Mouse (Mus musculus) heart, embryonic 11.5 days (tissue): ENCODE results near the gene Dusp5. TPM values are rescaled to one million over a fixed set of nuclear protein-coding genes. Genes with fewer than 3 reads are reported as not detected.

Source experiments
- ATAC-seq: fragments of 200-750 bp; cut with Nextera tagmentation; replicated peaks from 2 replicates; pipeline ENCODE4 v1.8.0; 2017; ENCODE audit warnings: moderate library complexity; ENCODE audit not compliant: insufficient number of reproducible peaks, low FRiP score, low TSS enrichment
- H3K27ac ChIP-seq: fragments of 300-500 bp; sonication (generic); 2 replicates; pipeline ENCODE4 v1.5.1; 2014; ENCODE audit warnings: mild to moderate bottlenecking, low read depth, low read length
- H3K27me3 ChIP-seq: fragments of 300-500 bp; sonication (generic); 2 replicates; pipeline ENCODE4 v1.6.1; 2014; ENCODE audit warnings: mild to moderate bottlenecking, low read length, mixed read lengths; ENCODE audit not compliant: control insufficient read depth, insufficient read depth
- H3K36me3 ChIP-seq: fragments of 300-500 bp; sonication (generic); 2 replicates; pipeline ENCODE4 v1.6.1; 2014; ENCODE audit warnings: mild to moderate bottlenecking, low read length, moderate library complexity, mixed read lengths; ENCODE audit not compliant: control insufficient read depth, insufficient read depth
- H3K4me1 ChIP-seq: fragments of 300-500 bp; sonication (generic); 2 replicates; pipeline ENCODE4 v1.6.1; 2014; ENCODE audit warnings: low read length; ENCODE audit not compliant: control insufficient read depth, insufficient read depth
- H3K4me2 ChIP-seq: fragments of 300-500 bp; sonication (generic); 2 replicates; pipeline ENCODE4 v1.6.1; 2014; ENCODE audit warnings: mild to moderate bottlenecking, moderate library complexity
- H3K4me3 ChIP-seq: fragments of 300-500 bp; sonication (generic); 2 replicates; pipeline ENCODE4 v1.5.1; 2014; ENCODE audit warnings: low read depth, low read length
- H3K9ac ChIP-seq: fragments of 300-500 bp; sonication (generic); 2 replicates; pipeline ENCODE4 v1.6.1; 2014; ENCODE audit warnings: mild to moderate bottlenecking, low read depth, low read length, moderate library complexity
- H3K9me3 ChIP-seq: fragments of 300-500 bp; sonication (generic); replicated peaks from 2 replicates; pipeline ENCODE4 v1.6.1; 2016; ENCODE audit warnings: low read length; ENCODE audit not compliant: control insufficient read depth
- WGBS: fragments of 180-500 bp; shearing (Covaris S2); extraction: QIAGEN DNeasy Blood & Tissue Kit; methylation state at CpG from one replicate; pipeline ENCODE4 v1.1.7; 2014; ENCODE audit not compliant: insufficient replicate concordance; 5-methylcytosine and 5-hydroxymethylcytosine counted together
- polyA plus RNA-seq: library from polyadenylated mRNA; unstranded; fragments of >200 nt; fragmentation: Nextera tagmentation; extraction: Ambion mirVana; gene quantifications from 2 replicates; pipeline ENCODE4 v1.2.1, GENCODE M21; 2014

Gene Dusp5
- polyA plus RNA-seq, 1 experiment from 2014 or later, result 9.4 TPM

GRCm38 (mm10) chr19:53554981-53555616 lies 26.2 kb downstream of the Dusp5 start:
- Histone ChIP-seq H3K4me1 (peaks cover 11% of the 10 kb centered on the region), H3K36me3 (no peaks in the 10 kb centered on the region), H3K27me3 (no peaks in the 10 kb centered on the region), H3K9me3 (no peaks in the 10 kb centered on the region), H3K4me3 (no peak overlapping the region), H3K9ac (no peak overlapping the region), H3K27ac (no peak overlapping the region), H3K4me2 (no peak overlapping the region)
- no peak for ATAC-seq
- 61% methylated on average over 5 of the region's 5 CpGs for WGBS

DNA sequence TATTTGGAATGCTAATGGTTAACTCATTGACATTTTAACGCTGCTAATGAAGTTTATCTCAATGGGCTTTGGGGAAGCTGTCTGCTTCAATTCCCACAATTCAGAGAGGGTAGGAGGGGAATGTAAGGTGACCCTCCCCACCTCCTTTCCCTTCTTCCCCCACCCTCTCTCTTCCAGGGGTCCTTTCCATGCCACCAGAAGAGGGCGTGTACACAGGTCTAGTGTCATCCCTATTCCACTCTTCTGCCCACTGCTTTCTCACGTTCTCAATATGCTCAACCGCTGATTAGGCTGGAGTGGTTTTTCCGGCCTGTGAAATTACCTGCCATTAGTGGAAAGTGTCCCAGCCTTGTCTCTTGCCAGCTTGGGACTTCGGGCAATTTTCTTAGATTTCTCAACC lies 27.9 kb downstream of the Dusp5 start:
- Histone ChIP-seq H3K4me1 (peaks cover 7% of the 10 kb centered on the region), H3K4me3 (peak overlapping the region; percentile 15; the same call in 1 of the 2 replicates), H3K9me3 (no peaks in the 10 kb centered on the region), H3K9ac (peak overlapping the region; percentile 48; the same call in 1 of the 2 replicates), H3K4me2 (peak overlapping the region; percentile 61), H3K27me3 (no peaks in the 10 kb centered on the region), H3K36me3 (no peaks in the 10 kb centered on the region), H3K27ac (no peak overlapping the region)
- 28% methylated on average over 6 of the region's 6 CpGs for WGBS
- ATAC-seq, result no peak

- no peak; the same call in 1 of the 2 replicates for ATAC-seq
Measured at GRCm38 (mm10) chr19:53557267-53557936, 28.5 kb downstream of the Dusp5 start.

GRCm38 (mm10) chr19:53560436-53560835 lies 31.5 kb downstream of the Dusp5 start:
- Histone ChIP-seq H3K4me3 (no peak overlapping the region), H3K36me3 (no peaks in the 10 kb centered on the region), H3K9me3 (no peaks in the 10 kb centered on the region), H3K27me3 (no peaks in the 10 kb centered on the region), H3K27ac (no peak overlapping the region), H3K4me2 (no peak overlapping the region), H3K4me1 (peaks cover 7% of the 10 kb centered on the region), H3K9ac (no peak overlapping the region)
- ATAC-seq, result no peak
- WGBS, result 72% methylated on average over 3 of the region's 3 CpGs

More at GRCm38 (mm10) chr19:53557267-53557936, 28.5 kb downstream of the Dusp5 start:
- peak overlapping the region; percentile 61 for H3K4me2 ChIP-seq
- H3K36me3 ChIP-seq, result no peaks in the 10 kb centered on the region
- peak overlapping the region; percentile 61; the same call in 1 of the 2 replicates for H3K9ac ChIP-seq
- H3K27ac ChIP-seq, result no peak overlapping the region
- peaks cover 7% of the 10 kb centered on the region for H3K4me1 ChIP-seq
- 23% methylated on average over 20 of the region's 20 CpGs for WGBS
- H3K27me3 ChIP-seq, result no peaks in the 10 kb centered on the region
- H3K4me3 ChIP-seq, result peak overlapping the region; percentile 15; the same call in 1 of the 2 replicates
- H3K9me3 ChIP-seq, result no peaks in the 10 kb centered on the region

- no peak for ATAC-seq
- H3K9me3 ChIP-seq, result no peaks in the 10 kb centered on the region
- H3K4me2 ChIP-seq, result no peak overlapping the region
- 28% methylated on average over 4 of the region's 4 CpGs for WGBS
- no peak overlapping the region for H3K27ac ChIP-seq
- no peaks in the 10 kb centered on the region for H3K27me3 ChIP-seq
- H3K4me3 ChIP-seq, result no peak overlapping the region
- no peaks in the 10 kb centered on the region for H3K4me1 ChIP-seq
- H3K36me3 ChIP-seq, result no peaks in the 10 kb centered on the region
- H3K9ac ChIP-seq, result no peak overlapping the region
Measured at GRCm38 (mm10) chr19:53564174-53564573, 35.3 kb downstream of the Dusp5 start.

GRCm38 (mm10) chr19:53565565-53566277 lies 36.8 kb downstream of the Dusp5 start:
- no peak overlapping the region for H3K4me2 ChIP-seq
- H3K27ac ChIP-seq, result no peak overlapping the region
- H3K27me3 ChIP-seq, result no peaks in the 10 kb centered on the region
- H3K36me3 ChIP-seq, result no peaks in the 10 kb centered on the region
- ATAC-seq, result no peak
- H3K4me3 ChIP-seq, result no peak overlapping the region
- no peak overlapping the region for H3K9ac ChIP-seq
- no peaks in the 10 kb centered on the region for H3K9me3 ChIP-seq
- WGBS, result 73% methylated on average over 14 of the region's 14 CpGs
- no peaks in the 10 kb centered on the region; the same call in 1 of the 2 replicates for H3K4me1 ChIP-seq

GRCm38 (mm10) chr19:53567864-53568263 lies 39.0 kb downstream of the Dusp5 start:
- H3K4me1 ChIP-seq, result peaks cover 12% of the 10 kb centered on the region
- H3K27me3 ChIP-seq, result no peaks in the 10 kb centered on the region
- H3K27ac ChIP-seq, result no peak overlapping the region
- H3K4me2 ChIP-seq, result no peak overlapping the region
- H3K9ac ChIP-seq, result no peak overlapping the region
- H3K36me3 ChIP-seq, result no peaks in the 10 kb centered on the region
- 54% methylated on average over 11 of the region's 11 CpGs for WGBS
- no peaks in the 10 kb centered on the region for H3K9me3 ChIP-seq
- no peak for ATAC-seq
- no peak overlapping the region for H3K4me3 ChIP-seq

DNA sequence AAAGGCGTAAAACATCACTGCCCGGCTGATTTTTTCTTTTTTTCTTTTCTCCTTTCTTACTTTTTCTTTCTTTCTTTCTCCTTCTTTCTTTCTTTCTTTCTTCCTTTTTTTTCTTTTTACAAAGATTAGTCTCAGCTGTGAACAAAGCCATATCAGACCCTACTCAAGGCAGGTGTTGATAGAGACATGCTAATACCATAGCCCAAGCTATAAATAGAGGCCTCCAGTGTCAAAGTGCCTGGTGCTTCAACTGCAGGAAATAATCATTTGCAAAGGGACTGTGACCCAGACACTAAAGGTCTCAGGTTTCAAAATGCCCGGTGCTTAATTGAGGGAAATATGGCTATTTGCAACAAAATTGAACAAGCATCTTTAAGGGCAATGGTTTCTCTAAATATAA lies 39.6 kb downstream of the Dusp5 start:
- no peak overlapping the region for H3K4me3 ChIP-seq
- H3K27me3 ChIP-seq, result no peaks in the 10 kb centered on the region
- ATAC-seq, result no peak
- H3K9me3 ChIP-seq, result no peaks in the 10 kb centered on the region
- no peaks in the 10 kb centered on the region for H3K36me3 ChIP-seq
- no peak overlapping the region for H3K27ac ChIP-seq
- 63% methylated on average over 3 of the region's 3 CpGs for WGBS
- H3K4me2 ChIP-seq, result no peak overlapping the region
- no peak overlapping the region for H3K9ac ChIP-seq
- peaks cover 12% of the 10 kb centered on the region for H3K4me1 ChIP-seq
